Mouse (Mus musculus): ENCODE results near the gene Pgghg. TPM values are rescaled to one million over a fixed set of nuclear protein-coding genes. Genes with fewer than 3 reads are reported as not detected.

Gene Pgghg
- polyA plus RNA-seq (2012; rRNA removed), result 61.1 and 72.6 TPM in 2 replicates

DNA sequence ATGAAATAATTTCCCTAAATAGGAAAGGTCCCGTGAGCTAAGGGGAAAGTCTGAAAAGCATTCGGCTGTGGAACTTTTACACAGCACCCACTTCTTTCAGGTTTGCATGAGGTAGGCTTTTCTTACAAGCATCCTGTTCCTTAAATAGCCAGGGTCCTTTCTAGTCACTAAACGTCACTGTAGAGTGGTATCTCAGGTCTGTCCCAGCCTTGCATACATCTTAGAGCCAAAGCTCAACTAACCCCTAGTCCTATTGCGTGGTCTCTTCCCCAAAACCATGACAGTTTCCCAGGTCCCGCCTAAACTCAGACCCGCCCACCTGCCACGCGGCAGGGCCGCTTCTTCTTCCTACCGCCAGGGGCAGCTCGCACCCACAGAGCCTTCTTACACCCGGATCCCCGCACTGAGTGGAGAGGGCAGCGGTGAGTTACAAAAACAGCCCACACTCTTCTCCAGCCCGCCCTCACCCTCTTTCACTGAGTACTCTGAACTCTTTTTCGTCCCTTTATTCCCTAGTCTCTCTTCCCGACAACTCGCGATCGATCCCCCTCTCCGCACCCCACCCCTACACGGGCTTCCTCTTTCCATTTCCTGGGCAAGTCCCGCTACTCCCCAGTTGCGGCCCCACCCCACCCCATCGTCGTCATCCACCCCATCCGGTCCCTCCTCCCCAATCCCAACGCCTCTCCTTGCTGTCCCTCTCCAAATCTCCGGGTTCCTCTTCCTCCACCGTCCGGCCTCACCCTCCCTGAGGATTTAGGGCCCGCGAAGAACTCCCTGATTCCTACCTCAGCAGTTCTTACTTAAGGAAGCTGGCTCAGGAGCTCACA is at the start of gene Pgghg:
Pgghg (plus strand) TSS at position 170 of the 830 bp plus-strand sequence.

DNA sequence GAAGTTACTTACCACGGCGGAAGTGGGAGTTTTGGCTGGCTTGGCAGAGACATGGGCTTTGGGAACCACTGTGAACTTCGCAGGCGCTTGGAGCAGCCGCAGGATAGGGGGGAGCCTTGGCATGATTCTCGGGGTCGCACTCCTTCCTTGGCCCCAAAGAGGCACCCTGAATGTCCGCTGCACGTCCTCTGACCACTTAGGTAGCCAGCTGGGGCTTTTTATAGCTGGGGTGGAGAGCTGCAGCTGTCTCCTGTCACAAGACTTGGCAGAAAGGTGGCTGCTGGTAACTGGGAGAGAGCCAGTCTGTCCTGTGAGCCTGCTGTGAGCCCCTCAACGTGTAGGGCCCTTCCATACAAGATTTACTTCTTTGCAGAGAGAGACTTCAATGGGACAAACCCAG is 41.0 kb upstream of the Pgghg start, which contains the start of gene Cox8b:
Cox8b (minus strand) TSS at position 227 of the 400 bp plus-strand sequence.

DNA sequence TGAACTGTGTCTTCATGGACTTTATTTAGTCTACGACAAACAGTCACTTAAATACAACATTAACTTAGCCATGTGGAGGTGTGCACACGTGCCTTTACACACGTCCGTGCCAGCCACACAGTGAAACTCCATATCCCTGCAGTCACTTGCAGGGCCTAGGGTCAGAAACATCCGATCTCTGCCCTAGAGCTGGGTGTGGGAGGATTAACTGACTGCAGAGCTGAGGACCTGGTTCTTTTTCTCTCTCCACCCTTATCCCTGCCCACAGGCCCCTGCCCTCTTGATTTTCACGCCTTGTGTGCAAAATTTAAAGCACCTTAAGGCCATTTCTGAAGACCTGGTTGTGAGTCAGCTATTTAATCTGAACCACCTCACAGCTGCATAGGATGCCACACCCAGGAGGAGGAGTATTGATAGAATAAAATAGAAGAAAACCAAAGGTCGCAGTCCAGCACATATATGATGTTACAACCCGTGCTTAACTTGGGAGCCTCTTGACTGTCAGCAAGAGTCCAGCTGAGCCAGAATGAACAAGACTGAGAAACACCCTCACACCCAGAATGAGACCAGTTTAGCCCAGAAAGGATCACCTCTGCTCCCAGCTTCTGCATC is 20.7 kb upstream of the Pgghg start, which contains the start of gene Nlrp6:
Nlrp6 (plus strand) TSS at position 485 of the 612 bp plus-strand sequence.

DNA sequence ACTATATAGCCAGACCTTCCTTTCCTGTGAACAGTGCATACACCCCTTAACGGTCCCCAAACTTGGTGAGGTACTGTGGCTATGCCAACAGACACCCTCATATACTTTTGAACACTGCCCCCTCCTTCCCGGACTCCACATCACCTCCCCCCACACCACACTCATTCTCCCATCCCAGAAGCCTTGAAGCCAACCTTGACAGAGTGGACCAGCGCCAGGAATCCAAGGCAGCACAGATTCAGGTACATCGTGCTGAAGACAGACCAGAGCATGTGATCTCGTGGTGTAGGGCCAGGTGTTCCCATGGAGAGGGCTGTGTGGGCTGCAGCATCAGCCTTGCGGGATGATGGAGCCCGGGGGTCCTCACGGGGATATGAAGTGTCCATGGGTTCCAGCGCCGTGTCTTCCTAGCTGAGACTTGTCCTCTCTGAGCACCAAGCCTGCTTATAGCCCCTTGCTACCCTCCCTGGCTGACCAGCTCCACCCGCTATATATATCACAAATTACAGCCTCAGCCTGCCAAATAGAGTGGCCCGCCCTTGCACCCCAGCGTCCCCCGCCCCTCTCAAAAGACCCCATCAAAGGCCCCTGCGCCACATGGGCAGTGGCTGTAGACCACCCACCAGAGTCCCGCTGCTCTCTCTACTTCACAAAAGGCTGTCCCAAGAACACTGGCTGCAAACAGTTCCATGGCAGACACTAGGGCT is 8.8 kb downstream of the Pgghg start, which contains the start of gene Ifitm5:
Ifitm5 (minus strand) TSS at position 468 of the 707 bp plus-strand sequence.

DNA sequence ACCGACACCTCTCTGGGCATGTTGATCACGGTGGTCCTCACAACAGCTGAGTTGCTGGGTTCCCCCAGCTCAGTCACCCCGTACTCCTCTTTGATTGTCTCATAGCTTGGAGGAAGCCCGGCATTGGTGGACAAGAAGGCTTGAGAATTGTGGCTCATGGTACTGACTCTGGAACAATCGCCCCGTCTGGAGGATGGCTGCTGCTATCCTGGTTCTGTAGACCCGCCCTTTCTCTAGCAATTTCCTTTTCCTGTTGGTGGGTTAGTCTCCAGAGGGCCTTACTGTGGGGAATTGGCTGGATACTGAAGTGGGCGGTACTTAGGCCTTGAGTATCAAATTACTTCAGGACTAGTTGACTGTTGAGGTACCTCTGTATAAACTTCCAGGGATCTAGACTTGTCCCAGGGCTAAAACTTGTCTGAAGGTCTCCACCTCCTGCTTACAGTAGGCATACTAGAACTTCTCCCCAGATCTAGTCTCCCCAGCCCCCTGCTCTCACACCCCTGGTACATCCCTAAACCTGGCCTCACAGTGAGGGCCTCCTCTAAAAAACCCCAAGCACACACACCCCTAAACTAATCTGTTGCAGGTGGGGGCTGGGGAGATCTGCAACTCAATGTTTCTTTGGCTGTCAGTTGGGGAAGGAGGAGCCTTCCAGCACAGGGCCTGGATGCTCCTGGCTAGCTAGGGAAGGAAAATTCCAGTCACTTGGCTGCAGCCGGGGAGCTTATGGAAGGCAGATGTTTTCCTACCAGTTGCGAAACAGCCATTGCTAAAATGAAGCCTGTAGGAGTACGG is 14.8 kb downstream of the Pgghg start, which contains the start of the genes Gm45717 and Ifitm2:
Gm45717 (minus strand) TSS at position 180 of the 798 bp plus-strand sequence.
Ifitm2 (minus strand) TSS at position 230 of the 798 bp plus-strand sequence.

DNA sequence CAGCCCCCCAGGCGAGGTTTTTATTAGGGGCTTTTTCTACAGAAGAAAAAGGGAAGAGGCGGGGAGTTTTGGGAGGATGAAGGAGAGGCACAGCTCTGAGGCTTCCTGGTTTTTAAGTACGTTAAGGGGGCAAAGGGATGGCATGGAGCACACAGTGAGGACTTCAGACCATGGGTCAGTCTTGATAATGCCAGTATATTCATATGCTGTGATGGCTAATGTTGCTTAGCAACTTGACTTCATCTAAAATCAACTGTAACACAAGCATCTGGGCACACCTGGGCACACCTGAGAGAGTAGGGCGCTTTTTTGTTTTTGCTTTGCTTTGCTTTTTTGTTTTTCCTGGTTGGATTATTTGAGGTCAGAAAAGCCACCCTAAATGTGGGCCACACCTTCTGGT is 25.7 kb downstream of the Pgghg start, which contains the start of gene Ifitm1:
Ifitm1 (plus strand) TSS at position 301 of the 400 bp plus-strand sequence.

Other genes starting within 250 kb of the Pgghg start
- not detected in 2 replicates for gene Olfr541, start 244.1 kb upstream of the Pgghg start, polyA plus RNA-seq (2012; rRNA removed)
- 8.3 and 9.5 TPM in 2 replicates for gene Cyp2e1, start 177.7 kb upstream of the Pgghg start, polyA plus RNA-seq (2012; rRNA removed)
- gene Syce1, start 153.5 kb upstream of the Pgghg start, polyA plus RNA-seq (2012; rRNA removed), result 0.14 and 0.26 TPM in 2 replicates
- gene Zfp941, start 119.2 kb upstream of the Pgghg start, polyA plus RNA-seq (2012; rRNA removed), result 0.12 and 0.23 TPM in 2 replicates
- gene Urah, start 106.4 kb upstream of the Pgghg start, polyA plus RNA-seq (2012; rRNA removed), result 22.0 and 24.3 TPM in 2 replicates
- gene Scgb1c1, start 95.8 kb upstream of the Pgghg start, polyA plus RNA-seq (2012; rRNA removed), result 5.0 and 5.1 TPM in 2 replicates
- 0.28 and 0.41 TPM in 2 replicates for gene Odf3, start 93.6 kb upstream of the Pgghg start, polyA plus RNA-seq (2012; rRNA removed)
- gene Gm45785, start 85.1 kb upstream of the Pgghg start, polyA plus RNA-seq (2012; rRNA removed), result not detected in 2 replicates
- 136 and 146 TPM in 2 replicates for gene Ric8a, start 84.4 kb upstream of the Pgghg start, polyA plus RNA-seq (2012; rRNA removed)
- 27.1 and 32.9 TPM in 2 replicates for gene Bet1l, start 83.8 kb upstream of the Pgghg start, polyA plus RNA-seq (2012; rRNA removed)
- gene Psmd13, start 59.4 kb upstream of the Pgghg start, polyA plus RNA-seq (2012; rRNA removed), result 62.6 and 66.1 TPM in 2 replicates
- gene Sirt3, start 59.1 kb upstream of the Pgghg start, polyA plus RNA-seq (2012; rRNA removed), result 31.6 and 44.1 TPM in 2 replicates
- 4.1 and 5.5 TPM in 2 replicates for gene Cox8b, start 40.9 kb upstream of the Pgghg start, polyA plus RNA-seq (2012; rRNA removed)
- 1.4 and 1.6 TPM in 2 replicates for gene Nlrp6, start 20.5 kb upstream of the Pgghg start, polyA plus RNA-seq (2012; rRNA removed)
- 2.4 and 4.1 TPM in 2 replicates for gene Ifitm5, start 8.9 kb downstream of the Pgghg start, polyA plus RNA-seq (2012; rRNA removed)
- gene Gm45717, start 14.5 kb downstream of the Pgghg start, polyA plus RNA-seq (2012; rRNA removed), result 0.60 TPM in 1 of 2 replicates, not detected in the other
- 1,395 and 2,043 TPM in 2 replicates for gene Ifitm2, start 14.6 kb downstream of the Pgghg start, polyA plus RNA-seq (2012; rRNA removed)
- 658 and 1,418 TPM in 2 replicates for gene Ifitm1, start 25.8 kb downstream of the Pgghg start, polyA plus RNA-seq (2012; rRNA removed)
- 378 and 768 TPM in 2 replicates for gene Ifitm3, start 69.4 kb downstream of the Pgghg start, polyA plus RNA-seq (2012; rRNA removed)
- 5.8 and 9.8 TPM in 2 replicates for gene Ifitm6, start 76.5 kb downstream of the Pgghg start, polyA plus RNA-seq (2012; rRNA removed)
- not detected in 2 replicates for gene Gm17387, start 87.7 kb downstream of the Pgghg start, polyA plus RNA-seq (2012; rRNA removed)
- 3.2 and 3.5 TPM in 2 replicates for gene B4galnt4, start 119.7 kb downstream of the Pgghg start, polyA plus RNA-seq (2012; rRNA removed)
- gene Pkp3, start 136.8 kb downstream of the Pgghg start, polyA plus RNA-seq (2012; rRNA removed), result 13.5 and 14.9 TPM in 2 replicates
- gene Sigirr, start 159.2 kb downstream of the Pgghg start, polyA plus RNA-seq (2012; rRNA removed), result 11.4 and 12.8 TPM in 2 replicates
- gene Ano9, start 176.4 kb downstream of the Pgghg start, polyA plus RNA-seq (2012; rRNA removed), result 2.1 and 2.7 TPM in 2 replicates
- gene Ptdss2, start 181.0 kb downstream of the Pgghg start, polyA plus RNA-seq (2012; rRNA removed), result 62.9 and 65.4 TPM in 2 replicates
- 248 and 267 TPM in 2 replicates for gene Rnh1, start 231.5 kb downstream of the Pgghg start, polyA plus RNA-seq (2012; rRNA removed)